Mouse (Mus musculus) liver, embryonic 13.5 days (tissue): Measurements from ENCODE around the gene Ptgr2. TPM values are rescaled to one million over a fixed set of nuclear protein-coding genes. Genes with fewer than 3 reads are reported as not detected.

Experiments
- ATAC-seq: fragments of 200-750 bp; cut with Nextera tagmentation; 2 replicates; pipeline ENCODE4 v1.8.0; 2017; ENCODE audit warnings: low read depth, mild to moderate bottlenecking, moderate number of reproducible peaks, moderate library complexity
- DNase-seq: peaks from one replicate; pipeline ENCODE4 v3.0.0; 2022
- H3K27ac ChIP-seq: fragments of 300-500 bp; sonication (generic); 2 replicates; pipeline ENCODE4 v1.5.1; 2015; ENCODE audit warnings: moderate library complexity, mild to moderate bottlenecking, inconsistent platforms
- H3K27me3 ChIP-seq: fragments of 300-500 bp; sonication (generic); 2 replicates; pipeline ENCODE4 v1.6.1; 2015; ENCODE audit warnings: mild to moderate bottlenecking, inconsistent platforms
- H3K36me3 ChIP-seq: fragments of 300-500 bp; sonication (generic); 2 replicates; pipeline ENCODE4 v1.6.1; 2015; ENCODE audit warnings: mild to moderate bottlenecking, inconsistent platforms
- H3K4me1 ChIP-seq: fragments of 300-500 bp; sonication (generic); replicated peaks from 2 replicates; pipeline ENCODE4 v1.6.1; 2015; ENCODE audit warnings: inconsistent platforms
- H3K4me2 ChIP-seq: fragments of 300-500 bp; sonication (generic); 2 replicates; pipeline ENCODE4 v1.6.1; 2015; ENCODE audit warnings: inconsistent platforms, mild to moderate bottlenecking, moderate library complexity
- H3K4me3 ChIP-seq: fragments of 300-500 bp; sonication (generic); replicated peaks from 2 replicates; pipeline ENCODE4 v1.5.1; 2015; ENCODE audit warnings: mild to moderate bottlenecking, inconsistent platforms
- H3K9ac ChIP-seq: fragments of 300-500 bp; sonication (generic); 2 replicates; pipeline ENCODE4 v1.6.1; 2015; ENCODE audit warnings: mild to moderate bottlenecking, inconsistent platforms
- H3K9me3 ChIP-seq: fragments of 300-500 bp; sonication (generic); replicated peaks from 2 replicates; pipeline ENCODE4 v1.6.1; 2016; ENCODE audit warnings: inconsistent platforms
- WGBS: fragments of 180-500 bp; shearing (Covaris S2); methylation state at CpG from one replicate; pipeline ENCODE4 v1.1.7; 2015; ENCODE audit not compliant: insufficient replicate concordance; 5-methylcytosine and 5-hydroxymethylcytosine counted together
- polyA plus RNA-seq: library from polyadenylated mRNA; unstranded; fragments of >200 nt; fragmentation: Nextera tagmentation; extraction: Ambion mirVana; gene quantifications from 2 replicates; pipeline ENCODE4 v1.2.1, GENCODE M21; 2015

Gene Ptgr2
- polyA plus RNA-seq, 1 experiment from 2014 or later = 29.3 TPM

- H3K9ac ChIP-seq = no peak overlapping the region
- H3K36me3 ChIP-seq = no peaks in the 10 kb centered on the region
- no peaks in the 10 kb centered on the region for H3K4me1 ChIP-seq
- H3K4me2 ChIP-seq = no peak overlapping the region
- H3K27me3 ChIP-seq = no peaks in the 10 kb centered on the region
- H3K4me3 ChIP-seq = no peak overlapping the region
- no peaks in the 10 kb centered on the region for H3K9me3 ChIP-seq
- no peak overlapping the region for H3K27ac ChIP-seq
- WGBS = 56% methylated on average over 5 of the region's 5 CpGs
- ATAC-seq (no peak), DNase-seq (no peak)
Observed at GRCm38 (mm10) chr12:84273366-84273765, 11.7 kb upstream of the Ptgr2 start.

- Histone ChIP-seq H3K27ac (no peak overlapping the region), H3K4me1 (no peaks in the 10 kb centered on the region), H3K4me3 (no peak overlapping the region), H3K9me3 (no peaks in the 10 kb centered on the region), H3K4me2 (no peak overlapping the region), H3K9ac (no peak overlapping the region), H3K36me3 (no peaks in the 10 kb centered on the region), H3K27me3 (no peaks in the 10 kb centered on the region)
- no peak for DNase-seq
- 41% methylated on average over 9 of the region's 9 CpGs for WGBS
- ATAC-seq = no peak
Observed at GRCm38 (mm10) chr12:84275288-84275687, 9.7 kb upstream of the Ptgr2 start.

GRCm38 (mm10) chr12:84276288-84276687 lies 8.7 kb upstream of the Ptgr2 start:
- DNase-seq = no peak
- H3K27ac ChIP-seq = no peak overlapping the region

GRCm38 (mm10) chr12:84276799-84277198 lies 8.2 kb upstream of the Ptgr2 start:
- Histone ChIP-seq H3K36me3 (no peaks in the 10 kb centered on the region), H3K9me3 (no peaks in the 10 kb centered on the region), H3K27ac (no peak overlapping the region), H3K27me3 (no peaks in the 10 kb centered on the region), H3K4me2 (no peak overlapping the region), H3K4me3 (no peak overlapping the region), H3K4me1 (no peaks in the 10 kb centered on the region), H3K9ac (no peak overlapping the region)
- 73% methylated on average over 4 of the region's 4 CpGs for WGBS
- DNase-seq (no peak), ATAC-seq (no peak)

More at GRCm38 (mm10) chr12:84276288-84276687, 8.7 kb upstream of the Ptgr2 start:
- H3K36me3 ChIP-seq = no peaks in the 10 kb centered on the region
- H3K4me1 ChIP-seq = no peaks in the 10 kb centered on the region
- no peak overlapping the region for H3K9ac ChIP-seq
- H3K4me2 ChIP-seq = no peak overlapping the region
- ATAC-seq = no peak
- no peaks in the 10 kb centered on the region for H3K27me3 ChIP-seq
- no peak overlapping the region for H3K4me3 ChIP-seq
- H3K9me3 ChIP-seq = no peaks in the 10 kb centered on the region
- whole genome bisulfite sequencing = 53% methylated on average over 2 of the region's 2 CpGs

- Histone ChIP-seq H3K27ac (no peak overlapping the region), H3K4me3 (no peak overlapping the region), H3K4me1 (no peaks in the 10 kb centered on the region), H3K36me3 (no peaks in the 10 kb centered on the region), H3K4me2 (no peak overlapping the region), H3K27me3 (no peaks in the 10 kb centered on the region), H3K9ac (no peak overlapping the region), H3K9me3 (no peaks in the 10 kb centered on the region)
- WGBS = 80% methylated on average over 3 of the region's 3 CpGs
- no peak for DNase-seq
- no peak for ATAC-seq
Observed at GRCm38 (mm10) chr12:84277832-84278231, 7.2 kb upstream of the Ptgr2 start.

GRCm38 (mm10) chr12:84278901-84279300 lies 6.1 kb upstream of the Ptgr2 start:
- Histone ChIP-seq H3K4me1 (peaks cover under 1% of the 10 kb centered on the region; the same call in 1 of the 2 replicates), H3K27me3 (no peaks in the 10 kb centered on the region), H3K9ac (no peak overlapping the region), H3K4me2 (no peak overlapping the region), H3K36me3 (no peaks in the 10 kb centered on the region), H3K4me3 (no peak overlapping the region), H3K27ac (no peak overlapping the region), H3K9me3 (no peaks in the 10 kb centered on the region)
- no peak for ATAC-seq
- DNase-seq = no peak
- WGBS = 75% methylated on average over 7 of the region's 7 CpGs

- H3K4me1 ChIP-seq = peaks cover 34% of the 10 kb centered on the region
- peak overlapping the region; percentile 80 for H3K27ac ChIP-seq
- H3K9ac ChIP-seq = peak overlapping the region; percentile 79
- WGBS = 55% methylated on average over 14 of the region's 14 CpGs
- no peaks in the 10 kb centered on the region for H3K36me3 ChIP-seq
- peak overlapping the region; percentile 79 for H3K4me2 ChIP-seq
- ATAC-seq (no peak), DNase-seq (peak; percentile 15)
- H3K4me3 ChIP-seq = peak overlapping the region; percentile 68
- H3K27me3 ChIP-seq = no peaks in the 10 kb centered on the region
- no peaks in the 10 kb centered on the region for H3K9me3 ChIP-seq
Observed at GRCm38 (mm10) chr12:84284391-84284790, 641 bp upstream of the Ptgr2 start.

- Histone ChIP-seq H3K9me3 (no peaks in the 10 kb centered on the region), H3K27me3 (no peaks in the 10 kb centered on the region), H3K27ac (peak overlapping the region; percentile 80), H3K4me3 (peak overlapping the region; percentile 68), H3K4me2 (peak overlapping the region; percentile 79), H3K9ac (peak overlapping the region; percentile 79), H3K36me3 (peaks cover 6% of the 10 kb centered on the region), H3K4me1 (peaks cover 34% of the 10 kb centered on the region)
- 10% methylated on average over 8 of the region's 8 CpGs for WGBS
- ATAC-seq (peak; percentile 16), DNase-seq (no peak)
Observed at GRCm38 (mm10) chr12:84285593-84285968, 549 bp downstream of the Ptgr2 start.

- no peak overlapping the region for H3K4me3 ChIP-seq
- H3K4me1 ChIP-seq = peaks cover 34% of the 10 kb centered on the region
- ATAC-seq (no peak), DNase-seq (peak; percentile 60)
- no peak overlapping the region for H3K9ac ChIP-seq
- no peak overlapping the region for H3K27ac ChIP-seq
- H3K9me3 ChIP-seq = no peaks in the 10 kb centered on the region
- H3K27me3 ChIP-seq = no peaks in the 10 kb centered on the region
- 58% methylated on average over 3 of the region's 3 CpGs for WGBS
- H3K4me2 ChIP-seq = no peak overlapping the region
- peaks cover 19% of the 10 kb centered on the region for H3K36me3 ChIP-seq
Observed at GRCm38 (mm10) chr12:84288461-84288860, 3.4 kb downstream of the Ptgr2 start.

- WGBS = 87% methylated on average over 6 of the region's 6 CpGs
- no peak for DNase-seq
- H3K9ac ChIP-seq = no peak overlapping the region
- H3K9me3 ChIP-seq = no peaks in the 10 kb centered on the region
- peaks cover 12% of the 10 kb centered on the region for H3K4me1 ChIP-seq
- peak overlapping the region; percentile 43; the same call in 1 of the 2 replicates for H3K27ac ChIP-seq
- peaks cover 85% of the 10 kb centered on the region for H3K36me3 ChIP-seq
- H3K4me2 ChIP-seq = no peak overlapping the region
- no peak for ATAC-seq
- no peaks in the 10 kb centered on the region for H3K27me3 ChIP-seq
- no peak overlapping the region for H3K4me3 ChIP-seq
Observed at GRCm38 (mm10) chr12:84297851-84298250, 12.8 kb downstream of the Ptgr2 start.

- WGBS = 76% methylated on average over 2 of the region's 2 CpGs
Observed at GRCm38 (mm10) chr12:84299265-84299664, 14.2 kb downstream of the Ptgr2 start.

GRCm38 (mm10) chr12:84304101-84304500 lies 19.1 kb downstream of the Ptgr2 start:
- H3K27me3 ChIP-seq = no peaks in the 10 kb centered on the region
- peaks cover 83% of the 10 kb centered on the region for H3K36me3 ChIP-seq
- H3K4me3 ChIP-seq = no peak overlapping the region
- DNase-seq (no peak), ATAC-seq (no peak)
- no peak overlapping the region for H3K4me2 ChIP-seq
- H3K9ac ChIP-seq = no peak overlapping the region
- peaks cover 7% of the 10 kb centered on the region for H3K4me1 ChIP-seq
- no peak overlapping the region for H3K27ac ChIP-seq
- 84% methylated on average over 5 of the region's 5 CpGs for WGBS
- H3K9me3 ChIP-seq = no peaks in the 10 kb centered on the region

More at GRCm38 (mm10) chr12:84299265-84299664, 14.2 kb downstream of the Ptgr2 start:
- H3K9ac ChIP-seq = no peak overlapping the region
- DNase-seq = peak; percentile 40
- no peaks in the 10 kb centered on the region for H3K27me3 ChIP-seq
- ATAC-seq = peak; percentile 86
- no peak overlapping the region for H3K4me2 ChIP-seq
- H3K36me3 ChIP-seq = peaks cover 84% of the 10 kb centered on the region
- no peak overlapping the region for H3K4me3 ChIP-seq
- no peaks in the 10 kb centered on the region for H3K9me3 ChIP-seq
- H3K4me1 ChIP-seq = peaks cover 12% of the 10 kb centered on the region
- no peak overlapping the region for H3K27ac ChIP-seq
